Mouse (Mus musculus): ENCODE data around the gene Shank1. TPM values are rescaled to one million over a fixed set of nuclear protein-coding genes. Genes with fewer than 3 reads are reported as not detected.
"Not testable (repeated sequence)": the region's sequence is repeated elsewhere in the genome, so short reads cannot be mapped to it uniquely, and the experiment has no call there.

Gene Shank1
- 1 to 10 TPM; 3.5 to 4.6 TPM for total RNA-seq (2021)

GRCm38 (mm10) chr7:44309475-44310284 lies at the start of gene Shank1:
Shank1 (plus strand) TSS chr7:44310253.
- DNase-seq, result no peak

- no peak for DNase-seq
Observed at GRCm38 (mm10) chr7:44260410-44260809, 49.6 kb upstream of the Shank1 start.

DNA sequence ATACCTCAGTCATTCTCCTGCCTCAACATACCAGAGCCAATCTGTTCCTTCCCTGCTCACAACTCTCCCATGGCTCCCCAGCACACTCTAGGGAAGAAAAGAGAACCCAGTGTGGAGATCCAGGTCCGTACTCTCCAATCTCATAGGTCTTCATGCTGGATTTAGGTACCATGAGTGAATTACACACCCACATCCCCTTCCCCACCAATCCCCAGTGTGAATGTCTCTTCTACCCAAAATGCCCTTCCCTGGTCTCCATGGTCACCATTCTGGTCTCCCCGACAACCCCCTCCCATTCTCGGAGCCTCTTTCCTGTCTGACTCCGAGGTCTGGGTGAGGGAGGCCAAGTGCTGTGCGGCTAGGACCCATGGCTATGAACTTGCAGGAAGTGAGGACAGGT lies 48.9 kb upstream of the Shank1 start, which contains the start of gene Gm15517:
TSS of gene Gm15517 (plus strand) at position 301 of the 400 bp plus-strand sequence.
- no peak for DNase-seq

DNA sequence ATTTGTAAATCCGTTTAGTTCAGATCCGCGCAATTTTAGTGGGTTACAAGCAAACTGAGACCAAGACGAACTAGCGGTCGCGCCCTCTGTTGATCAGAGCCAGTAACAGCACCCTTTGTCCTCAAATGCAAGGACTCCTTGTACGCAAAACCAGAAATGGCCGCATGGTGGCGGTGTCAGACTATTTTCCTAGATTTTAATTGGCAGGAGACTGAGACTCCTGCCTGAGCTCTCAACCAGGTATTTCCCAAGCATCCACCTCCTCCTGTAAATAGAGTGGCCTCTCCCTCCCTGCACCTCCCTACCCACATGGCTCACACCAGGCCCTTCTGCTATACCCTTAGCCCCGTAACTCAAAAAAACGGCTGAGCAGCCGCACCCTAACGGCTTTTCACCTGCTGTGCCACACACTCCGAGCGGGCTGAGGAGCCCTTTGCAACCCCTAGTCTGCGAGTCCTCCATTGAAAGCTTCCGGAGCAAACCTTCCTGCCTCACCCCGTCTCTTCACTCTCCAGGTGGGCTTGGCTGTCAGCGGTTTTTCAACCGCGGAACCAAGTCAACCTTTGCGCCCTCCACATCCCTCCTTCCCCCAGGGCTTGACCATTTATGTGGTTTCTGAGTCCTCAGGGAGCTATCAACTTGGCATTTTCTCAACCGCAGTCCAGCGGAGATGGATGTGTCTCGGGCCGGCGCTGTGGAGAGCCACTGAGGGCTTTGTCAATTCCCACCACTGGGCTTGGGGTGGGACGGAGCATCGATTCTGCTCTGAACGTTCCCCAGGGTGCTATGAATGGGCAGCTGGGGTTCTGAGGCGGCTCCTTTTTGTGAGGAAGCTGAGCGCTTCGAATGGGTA lies 47.0 kb upstream of the Shank1 start:
- DNase-seq, result peak; percentile 96

GRCm38 (mm10) chr7:44268117-44268516 lies 41.9 kb upstream of the Shank1 start:
- no peak for DNase-seq

DNA sequence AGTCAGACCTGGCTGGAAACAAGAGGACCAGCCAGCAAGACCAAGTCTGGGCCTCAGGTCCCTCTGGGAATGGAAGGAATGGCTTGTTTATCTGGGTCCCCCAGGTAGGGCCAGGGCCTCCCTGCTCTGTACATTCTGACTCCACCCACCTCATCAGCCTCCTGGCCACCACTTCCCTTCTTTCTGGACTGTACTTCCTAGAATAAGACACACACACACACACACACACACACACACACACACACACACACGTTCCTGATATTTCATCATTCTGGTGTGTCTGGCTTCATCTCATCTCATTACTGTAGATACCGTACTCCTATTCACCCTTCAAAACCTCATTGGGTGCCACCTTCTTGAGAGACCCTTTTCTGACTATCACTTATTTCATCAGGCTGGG lies 40.7 kb upstream of the Shank1 start:
- DNase-seq, result no peak

DNA sequence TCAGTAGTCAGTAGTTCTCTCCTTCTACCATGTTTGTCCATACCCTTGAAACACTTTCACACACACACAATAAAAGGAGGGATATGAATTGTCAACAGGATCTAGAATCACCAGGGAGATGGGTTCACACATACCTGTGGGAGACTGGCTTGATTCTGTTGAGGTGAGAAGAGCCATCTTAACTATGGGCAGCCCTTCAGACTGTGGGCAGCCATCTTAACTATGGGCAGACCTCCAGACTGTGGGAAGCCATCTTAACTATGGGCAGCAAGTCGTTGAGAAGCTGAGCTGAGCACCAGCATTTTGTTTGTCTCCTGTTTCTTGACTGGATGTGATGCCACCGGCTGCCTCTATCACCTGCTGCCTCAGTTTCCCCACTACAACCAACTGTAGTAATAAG lies 38.7 kb upstream of the Shank1 start:
- DNase-seq, result no peak

DNA sequence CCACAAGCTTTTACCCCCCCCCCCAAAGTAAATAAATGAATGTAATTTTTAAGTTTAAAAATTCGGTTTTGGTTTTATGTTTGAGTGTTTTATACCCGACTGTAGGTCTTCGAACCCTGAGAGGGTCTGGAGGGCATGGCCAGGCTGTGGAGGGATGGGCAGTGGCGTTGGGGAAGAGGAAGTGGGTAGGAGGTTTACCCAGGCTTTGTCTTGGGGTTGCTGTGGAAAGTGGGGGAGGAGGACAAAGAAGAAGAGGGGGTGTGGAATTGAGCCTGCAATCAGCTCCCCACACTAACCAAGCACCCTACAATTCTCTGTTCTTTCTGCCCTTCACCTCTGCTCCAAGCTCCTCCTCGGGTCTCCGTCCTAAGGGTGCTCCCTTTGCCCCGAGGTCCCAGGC lies 37.5 kb upstream of the Shank1 start:
- DNase-seq, result no peak

- DNase-seq, result no peak
Observed at GRCm38 (mm10) chr7:44273446-44273845, 36.6 kb upstream of the Shank1 start.

DNA sequence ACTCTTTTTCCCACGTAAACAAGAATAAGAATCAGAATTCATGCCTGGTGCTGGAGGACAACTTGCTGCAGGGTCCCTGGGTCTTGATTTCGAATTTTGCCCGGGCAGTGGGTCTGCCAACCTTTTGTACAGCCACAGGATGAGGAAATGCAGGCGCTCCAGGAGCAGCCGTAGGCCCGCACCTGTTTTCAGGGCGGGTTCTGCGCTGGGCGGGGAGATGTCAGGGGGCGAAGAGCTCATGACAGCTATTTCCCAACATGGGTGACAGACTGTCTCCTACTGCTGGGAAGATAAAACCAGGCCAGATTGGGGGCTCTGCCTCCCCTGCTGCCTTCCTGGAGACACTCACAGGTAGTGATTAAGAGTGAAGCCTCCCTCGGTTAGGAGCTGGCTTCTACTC lies 36.0 kb upstream of the Shank1 start:
- DNase-seq, result no peak

GRCm38 (mm10) chr7:44275546-44275945 lies 34.5 kb upstream of the Shank1 start:
- DNase-seq, result no peak

DNA sequence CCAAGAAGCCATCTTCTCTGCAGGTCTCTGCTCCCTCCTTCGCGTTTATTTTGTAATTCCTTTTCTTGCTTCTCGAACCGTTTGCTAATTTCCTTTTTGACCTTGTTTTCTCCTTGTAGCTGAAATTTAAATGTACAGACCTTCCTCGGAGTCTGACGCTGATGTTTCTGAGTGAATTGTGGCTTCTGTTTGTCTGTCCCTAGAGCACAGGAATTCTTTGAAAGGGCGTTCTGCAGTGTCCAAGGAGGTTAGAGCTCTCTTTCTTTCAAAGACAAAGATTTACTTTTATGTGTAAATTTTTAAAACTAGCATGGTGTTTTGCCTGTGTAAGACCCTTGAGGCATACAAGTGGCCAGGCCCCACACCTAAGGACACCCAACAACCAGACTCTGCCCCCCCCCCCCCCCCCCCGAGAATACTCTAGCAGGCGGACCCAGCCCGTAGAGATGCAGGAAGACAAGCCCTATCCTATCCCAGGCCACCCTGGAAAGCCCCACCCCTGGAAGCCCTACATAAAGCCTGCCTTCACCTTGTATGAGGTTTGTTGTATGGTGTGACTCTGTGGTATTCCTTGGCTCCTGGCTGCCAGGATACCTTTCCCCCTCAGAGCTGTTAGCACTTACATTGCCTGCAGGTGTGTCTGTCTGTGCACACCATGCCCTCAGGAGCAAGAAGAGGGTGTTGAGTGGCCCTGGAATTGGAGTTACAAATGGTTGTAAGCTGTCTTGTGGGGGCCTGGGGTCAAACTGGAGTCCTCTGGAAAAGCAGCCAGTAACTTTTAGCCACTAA lies 33.4 kb upstream of the Shank1 start:
- DNase-seq, result no peak

- DNase-seq, result peak; percentile 33
Observed at GRCm38 (mm10) chr7:44277250-44277622, 32.8 kb upstream of the Shank1 start.

DNA sequence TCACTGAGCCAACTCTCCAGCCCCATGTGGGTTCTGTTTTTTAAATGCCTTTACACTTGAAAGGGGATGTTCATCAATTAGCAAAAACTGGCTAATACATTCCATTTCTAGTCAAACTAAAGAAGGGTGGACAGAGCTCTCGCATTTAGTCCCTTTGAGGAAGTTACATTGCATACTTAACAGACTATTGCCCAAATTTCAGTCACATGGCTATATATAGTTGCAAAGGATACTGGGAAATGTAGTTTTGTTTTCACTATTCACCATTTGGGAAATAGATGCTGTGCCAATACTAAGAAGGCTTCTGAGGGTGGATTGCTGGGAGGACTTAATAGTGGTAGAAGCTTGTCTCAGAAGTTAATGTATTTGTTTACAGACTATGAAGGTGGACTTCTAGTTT lies 29.1 kb upstream of the Shank1 start:
- DNase-seq, result no peak

DNA sequence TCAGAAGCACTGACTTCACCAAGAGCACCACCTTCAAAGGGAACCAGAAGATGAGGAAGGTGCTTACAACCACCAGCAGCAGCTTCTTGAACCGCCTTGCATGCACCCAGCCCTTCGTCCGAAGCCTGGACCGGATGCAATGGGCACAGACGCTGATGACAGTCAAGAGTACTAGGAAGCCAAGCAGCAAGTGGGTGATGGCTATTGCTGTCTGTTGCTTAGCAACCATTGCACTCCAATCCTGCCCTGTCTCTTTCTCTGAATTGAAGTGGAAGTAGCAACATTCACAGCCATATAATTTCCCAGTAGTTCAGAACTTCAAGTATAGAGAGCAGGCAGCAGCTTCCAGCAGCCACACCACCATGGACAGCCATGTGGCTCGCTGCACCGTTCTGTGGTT lies 28.5 kb upstream of the Shank1 start:
- DNase-seq, result no peak

- DNase-seq, result no peak
Observed at GRCm38 (mm10) chr7:44287760-44288159, 22.3 kb upstream of the Shank1 start.

DNA sequence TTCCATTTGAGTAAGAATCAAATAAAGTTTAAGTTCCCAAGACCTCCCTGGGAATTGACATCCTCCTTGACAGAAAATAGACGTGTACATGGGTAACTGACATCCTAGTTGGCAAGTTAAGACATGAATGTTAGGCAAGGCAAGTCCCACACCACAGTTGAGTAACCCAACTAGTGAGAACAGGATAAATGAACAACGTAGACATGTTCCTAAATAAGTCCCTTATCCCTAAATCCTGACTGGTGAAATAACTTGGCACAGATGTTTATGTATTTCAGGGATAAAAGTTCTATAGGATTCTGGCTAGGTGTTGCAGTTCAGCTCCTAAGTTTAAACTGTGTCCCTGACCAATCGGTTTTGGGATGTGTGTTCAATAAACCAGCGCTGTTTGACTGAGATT lies 19.1 kb upstream of the Shank1 start:
- no peak for DNase-seq

DNA sequence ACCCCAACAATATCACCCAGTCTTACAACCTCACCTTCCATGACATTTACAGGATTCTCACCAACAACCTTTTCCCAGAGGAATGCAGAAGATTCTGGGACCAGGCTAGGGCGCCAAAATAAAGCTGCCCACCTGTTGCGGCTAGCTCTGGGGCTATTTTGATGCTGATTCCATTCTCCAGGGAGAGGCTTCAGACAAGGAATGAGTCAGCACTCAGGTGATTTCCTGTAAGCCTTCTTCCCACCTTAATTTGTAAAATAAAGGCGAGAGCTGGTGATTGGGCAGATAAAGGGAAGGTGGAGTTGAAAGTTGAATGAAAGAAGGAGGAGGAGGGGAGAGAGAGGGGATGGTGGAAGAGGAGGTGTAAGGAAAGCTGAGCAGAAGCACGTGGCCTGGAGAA lies 18.6 kb upstream of the Shank1 start:
- no peak for DNase-seq

- not testable (repeated sequence) for DNase-seq
Observed at GRCm38 (mm10) chr7:44297501-44297900, 12.6 kb upstream of the Shank1 start.

GRCm38 (mm10) chr7:44303346-44304340 lies 6.4 kb upstream of the Shank1 start:
- DNase-seq, result no peak

GRCm38 (mm10) chr7:44304463-44304774 lies 5.6 kb upstream of the Shank1 start:
- DNase-seq, result no peak

All from heart, postnatal 4 days (tissue).